Mouse (Mus musculus) A20 (cell line): Measurements from ENCODE around the gene Pilrb2.

Source experiments
- DNase-seq: peaks from one replicate; pipeline ENCODE4 v3.0.0-alpha.2; 2011; ENCODE audit warnings: low read depth, low spot score

Pilrb2 gene

DNA sequence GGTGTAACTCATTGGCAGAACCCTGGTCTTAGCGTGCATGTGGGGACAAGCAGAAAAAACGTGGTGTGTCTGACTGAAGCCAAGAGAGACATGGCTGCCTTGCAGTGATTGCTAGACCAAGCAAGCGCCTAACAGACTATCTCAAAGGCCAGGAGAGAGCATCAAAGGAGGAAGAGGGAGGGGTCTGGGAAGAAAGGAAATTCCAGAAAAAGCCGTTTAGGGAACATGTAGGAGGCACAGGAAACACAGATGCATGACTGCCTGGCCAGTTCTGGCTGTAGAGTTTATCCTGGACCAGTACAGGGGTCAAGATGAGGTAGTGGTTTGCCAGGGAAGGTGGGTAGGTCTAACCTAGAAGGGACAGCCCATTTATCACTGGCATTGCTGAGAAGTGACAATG is 38.1 kb downstream of the Pilrb2 start:
- DNase-seq = no peak

- no peak for DNase-seq
Observed at GRCm38 (mm10) chr5:137831506-137831905, 40.1 kb downstream of the Pilrb2 start.

- DNase-seq = no peak
Observed at GRCm38 (mm10) chr5:137831106-137831505, 40.5 kb downstream of the Pilrb2 start.

- DNase-seq = no peak
Observed at GRCm38 (mm10) chr5:137830238-137830637, 41.4 kb downstream of the Pilrb2 start.

DNA sequence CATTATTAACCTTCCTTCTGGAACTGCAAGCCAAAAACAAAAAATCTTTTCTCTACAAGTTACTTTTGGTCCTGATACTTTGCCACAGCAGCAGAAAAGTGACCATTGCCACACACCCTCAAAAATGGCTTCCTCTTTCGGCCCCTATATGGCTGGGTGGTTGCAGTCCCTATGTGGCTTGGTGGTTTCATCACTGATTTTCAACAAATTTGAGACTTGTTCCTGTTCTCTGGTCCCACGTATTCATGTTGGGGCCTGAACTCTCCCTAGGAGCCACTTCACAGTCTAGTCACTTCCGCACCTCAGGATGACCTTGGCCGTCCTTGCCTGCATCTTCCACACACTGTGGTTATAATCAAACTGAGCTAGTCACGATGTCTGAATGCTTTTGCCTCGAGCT is 42.9 kb downstream of the Pilrb2 start:
- no peak for DNase-seq

DNA sequence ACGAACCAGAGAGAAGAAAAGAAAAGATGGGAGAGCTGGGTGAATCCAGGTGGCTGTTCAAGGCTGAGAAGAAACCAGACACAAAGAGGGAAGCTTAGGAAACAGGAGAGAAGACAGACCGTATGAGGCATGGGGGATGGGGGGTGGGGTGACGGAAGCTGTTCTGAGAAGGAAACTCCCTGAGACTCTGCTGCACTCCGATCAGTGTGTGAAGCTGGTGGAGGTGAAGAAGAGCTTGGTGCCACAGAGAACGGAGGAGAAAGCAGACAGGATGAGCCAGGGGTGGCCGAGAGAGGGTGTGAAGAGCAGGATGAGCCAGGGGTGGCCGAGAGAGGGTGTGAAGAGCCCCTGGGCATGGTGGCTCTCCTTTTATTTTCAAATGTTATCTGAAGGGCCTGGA is 45.2 kb downstream of the Pilrb2 start:
- DNase-seq = no peak

DNA sequence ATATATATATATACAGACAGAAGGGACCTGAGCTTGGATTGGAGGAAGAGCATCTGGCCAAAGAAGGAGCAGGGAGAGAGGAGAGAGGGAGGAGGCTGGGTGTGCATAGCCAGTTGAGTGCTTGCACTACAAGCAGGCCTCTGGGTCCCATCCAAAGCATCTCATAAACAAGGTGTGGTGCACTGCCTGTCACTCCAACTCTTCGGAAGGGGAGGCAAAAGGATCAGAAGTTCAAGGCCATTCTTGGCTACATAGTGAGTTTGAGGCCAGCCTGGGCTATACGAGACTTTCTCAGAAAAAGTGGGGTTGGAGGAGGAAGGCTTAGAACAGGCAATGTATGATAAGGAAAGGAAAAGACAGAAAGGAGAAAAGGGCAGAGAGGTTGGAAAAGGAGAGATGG is 45.6 kb downstream of the Pilrb2 start:
- no peak for DNase-seq

GRCm38 (mm10) chr5:137825030-137825429 is 46.6 kb downstream of the Pilrb2 start:
- peak; percentile 62 for DNase-seq

DNA sequence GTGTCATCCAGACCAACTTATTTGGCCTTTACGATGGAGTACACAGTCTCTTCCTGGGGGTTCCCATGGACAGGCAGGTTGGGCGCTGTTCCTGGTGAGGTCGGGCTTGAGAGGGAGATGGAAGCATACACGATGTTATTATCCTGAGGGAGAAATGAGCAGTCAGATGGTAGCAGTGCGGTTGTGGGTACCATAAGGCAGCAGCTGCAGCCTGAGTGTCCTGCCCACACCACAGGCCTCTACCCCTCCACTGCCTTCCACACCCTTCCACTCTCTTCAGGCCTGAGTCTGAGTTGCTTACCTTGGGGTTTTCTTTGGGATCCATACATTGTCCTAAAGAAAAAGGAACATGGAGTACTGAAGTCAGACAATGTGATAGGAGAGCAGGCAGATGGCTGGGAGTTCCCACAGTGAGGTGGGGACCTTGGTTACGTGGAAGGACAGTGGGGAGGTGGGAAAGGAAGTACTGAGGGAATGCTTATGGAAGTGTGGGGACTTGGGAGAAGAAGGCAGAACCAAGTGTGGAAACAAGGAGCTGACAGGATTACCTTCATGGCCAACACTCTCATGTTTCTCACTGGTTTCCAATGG is 48.1 kb downstream of the Pilrb2 start:
- DNase-seq = no peak

DNA sequence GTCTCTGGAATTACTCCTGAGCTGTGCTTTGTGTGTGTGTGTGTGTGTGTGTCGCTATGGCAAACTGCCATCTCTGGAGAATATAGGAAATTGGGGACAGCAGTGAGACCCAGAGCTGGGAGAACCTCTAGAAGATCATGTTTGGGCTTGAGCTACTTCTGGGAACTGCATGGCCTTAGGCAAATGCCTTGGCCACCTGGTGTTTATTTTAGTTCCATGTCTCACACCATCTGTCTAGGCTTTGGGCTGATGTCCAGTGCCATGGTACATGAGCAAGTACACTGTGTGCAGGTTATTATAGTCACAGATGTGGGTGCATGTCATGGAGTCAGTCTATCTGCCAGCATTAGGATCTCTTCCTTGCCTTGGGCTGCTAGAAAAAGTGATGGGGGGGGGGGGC is 49.0 kb downstream of the Pilrb2 start:
- peak; percentile 9 for DNase-seq

DNA sequence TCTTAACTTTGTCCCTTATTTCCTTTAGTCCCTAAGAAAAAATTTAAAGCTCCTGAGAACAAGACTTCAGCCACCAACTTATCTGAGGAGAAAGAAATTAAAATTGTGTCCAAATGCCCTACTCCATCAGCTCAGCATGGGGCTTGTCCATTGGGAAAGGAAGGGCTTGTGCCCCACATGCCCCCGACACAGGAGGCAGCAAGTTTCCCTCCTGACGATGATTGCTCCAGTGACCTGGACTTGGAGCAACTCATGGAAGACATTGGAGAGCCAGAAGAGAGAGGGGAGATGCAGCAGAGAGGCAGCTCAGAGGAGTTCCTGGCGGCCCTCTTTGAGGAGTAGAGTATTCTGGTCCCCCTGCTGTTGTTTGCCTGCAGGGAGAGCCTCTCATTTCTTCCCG is 49.5 kb downstream of the Pilrb2 start:
- no peak for DNase-seq

DNA sequence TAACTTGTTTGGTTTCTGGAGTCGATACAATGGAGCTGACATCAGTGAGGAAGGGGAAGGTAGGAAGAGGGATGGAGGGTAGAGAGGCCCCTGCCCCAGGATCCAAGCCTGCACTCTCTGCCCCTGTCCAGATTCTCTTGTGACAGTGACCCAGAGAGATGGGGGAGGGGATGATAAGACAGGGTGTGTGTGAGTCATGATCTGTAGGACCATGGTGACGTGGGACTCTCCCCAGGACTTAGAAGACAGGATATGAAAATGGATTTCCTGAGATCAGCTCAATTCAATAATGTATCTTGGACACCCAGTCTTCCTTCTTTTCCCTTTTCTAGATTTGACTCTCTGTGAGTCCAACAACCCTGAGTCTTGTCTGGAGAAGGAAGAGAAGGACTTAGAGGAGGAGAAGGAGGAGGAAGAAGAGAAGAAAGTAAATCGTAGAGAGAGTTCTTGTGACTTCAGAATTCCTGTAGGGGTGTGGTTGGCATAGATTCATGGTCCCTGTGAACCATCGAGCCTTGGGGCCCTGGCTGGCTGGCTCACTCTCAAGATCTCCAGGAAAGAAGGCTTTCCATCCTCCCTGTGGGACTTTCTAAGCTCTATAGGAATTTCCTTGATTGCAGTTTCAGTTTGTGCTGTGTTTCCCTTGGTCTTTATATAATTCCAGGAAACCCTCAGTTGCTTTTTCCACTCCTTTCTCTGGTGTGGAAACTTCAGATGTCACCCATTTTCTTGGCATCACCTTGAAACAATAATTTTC is 54.0 kb downstream of the Pilrb2 start:
- no peak for DNase-seq
